In genomic region chr15:12548696-12549095, GRCm38 (mm10) we compare ENCODE assay signal across 8 mouse cellular contexts.
A peak's percentile ranks its signal among the peaks of the same experiment; 100 is the strongest.
DNase-seq lines count a peak whose midpoint lies in the region; ATAC-seq lines count a peak whose summit lies in the region.

No protein-coding gene starts in this region.

- peak overlapping the region; percentile 94 for H3K4me2 ChIP-seq in heart, embryonic 11.5 days
- H3K4me2 ChIP-seq in limb, embryonic 15.5 days = peak overlapping the region; percentile 96

- no peaks in the 10 kb centered on the region for H3K36me3 ChIP-seq in heart, embryonic 11.5 days (ENCODE audit: control insufficient read depth, insufficient read depth, low read length)
- H3K36me3 ChIP-seq in limb, embryonic 15.5 days = no peaks in the 10 kb centered on the region

- ATAC-seq in cerebellum, adult (ENCODE audit: insufficient number of reproducible peaks, low FRiP score, low TSS enrichment) = 0 out of 2 replicates have a peak, but pooled peaks have one; percentile 11
- no peak for ATAC-seq in heart, embryonic 11.5 days (replicated peaks; ENCODE audit: insufficient number of reproducible peaks, low FRiP score, low TSS enrichment)
- ATAC-seq in limb, embryonic 15.5 days (ENCODE audit: insufficient number of reproducible peaks, low FRiP score, low TSS enrichment, low read depth) = no peak

- peak overlapping the region; percentile 56 for H3K4me3 ChIP-seq in heart, embryonic 11.5 days (ENCODE audit: low read depth, low read length)
- peak overlapping the region; percentile 53 for H3K4me3 ChIP-seq in limb, embryonic 15.5 days

- peaks cover 19% of the 10 kb centered on the region for H3K4me1 ChIP-seq in heart, embryonic 11.5 days (ENCODE audit: control insufficient read depth, insufficient read depth, low read length)
- H3K4me1 ChIP-seq in limb, embryonic 15.5 days = peaks cover 52% of the 10 kb centered on the region

- no peaks in the 10 kb centered on the region for H3K27me3 ChIP-seq in heart, embryonic 11.5 days (ENCODE audit: control insufficient read depth, insufficient read depth, low read length)
- H3K27me3 ChIP-seq in limb, embryonic 15.5 days = no peaks in the 10 kb centered on the region; the same call in 1 of the 2 replicates

- no peaks in the 10 kb centered on the region for H3K9me3 ChIP-seq in heart, embryonic 11.5 days (replicated peaks; ENCODE audit: control insufficient read depth, low read length)
- H3K9me3 ChIP-seq in limb, embryonic 15.5 days = no peaks in the 10 kb centered on the region

- H3K9ac ChIP-seq in heart, embryonic 11.5 days (ENCODE audit: low read depth, low read length) = peak overlapping the region; percentile 63; the same call in 1 of the 2 replicates
- no peak overlapping the region for H3K9ac ChIP-seq in limb, embryonic 15.5 days

- WGBS in heart, embryonic 11.5 days (ENCODE audit: insufficient replicate concordance) = 45% methylated on average over 4 of the region's 4 CpGs
- WGBS in limb, embryonic 15.5 days = 32% methylated on average over 4 of the region's 4 CpGs

- H3K27ac ChIP-seq in heart, embryonic 11.5 days (ENCODE audit: low read depth, low read length) = no peak overlapping the region
- no peak overlapping the region for H3K27ac ChIP-seq in limb, embryonic 15.5 days

- DNase-seq in cerebellum, adult 11 months = no peak
- peak; percentile 4 for DNase-seq in 3T3-L1 (ENCODE audit: low read depth, low spot score)
- DNase-seq in urinary bladder, postnatal 14 days (ENCODE audit: low spot score) = no peak
- no peak for DNase-seq in thymus, postnatal 36 days
- DNase-seq in thymus, postnatal 10 days (ENCODE audit: low spot score in 2 of 2) = no peak
